Comparison of ENCODE assay signal across 13 mouse cellular contexts in genomic region chr4:141868051-141868450, GRCm38 (mm10). TPM values are rescaled to one million over a fixed set of nuclear protein-coding genes. Genes with fewer than 3 reads are reported as not detected.
DNase-seq lines count a peak whose midpoint lies in the region; ATAC-seq lines count a peak whose summit lies in the region.
"Had no signal": no experiment of that assay in that cellular context is flagged by ENCODE, and none has a peak within 500 bp of the region (broad histone marks: within the 10 kb centered on the region; RNA-seq: fewer than 3 reads in every experiment).

No protein-coding gene starts in this region.

- no peak for DNase-seq in heart, postnatal 25 days (ENCODE audit: low spot score)
- DNase-seq in lung, postnatal 25 days (ENCODE audit: low spot score): no peak
- no peak for DNase-seq in c-Kit-positive CD71-positive TER-119-positive erythroid progenitor cells, embryonic 14.5 days (ENCODE audit: low spot score)
- DNase-seq: spleen, adult 18-20 months had no signal

- no peak for ATAC-seq in heart, embryonic 13.5 days (ENCODE audit: extremely low read depth, insufficient number of reproducible peaks, low FRiP score, low TSS enrichment)
- ATAC-seq in lung, embryonic 16.5 days (ENCODE audit: low read depth): no peak
- ATAC-seq in intestine, embryonic 16.5 days: no peak
- no peak for ATAC-seq in neural tube, embryonic 15.5 days (ENCODE audit: low FRiP score)

- no peaks in the 10 kb centered on the region for H3K9me3 ChIP-seq in heart, embryonic 13.5 days
- no peaks in the 10 kb centered on the region for H3K9me3 ChIP-seq in lung, embryonic 16.5 days (ENCODE audit: control insufficient read depth, low read length)
- H3K9me3 ChIP-seq in intestine, embryonic 16.5 days (ENCODE audit: control insufficient read depth, low read length): no peaks in the 10 kb centered on the region
- H3K9me3 ChIP-seq in neural tube, embryonic 15.5 days (replicated peaks): no peaks in the 10 kb centered on the region
- H3K9me3 ChIP-seq: embryonic facial prominence, embryonic 12.5 days had no signal

- H3K27ac ChIP-seq in heart, embryonic 13.5 days (replicated peaks): peak overlapping the region; percentile 92
- H3K27ac ChIP-seq in lung, embryonic 16.5 days (ENCODE audit: low read length): peak overlapping the region; percentile 53; the same call in 1 of the 2 replicates
- peak overlapping the region; percentile 55 for H3K27ac ChIP-seq in intestine, embryonic 16.5 days (ENCODE audit: low read length)
- H3K27ac ChIP-seq in neural tube, embryonic 15.5 days (replicated peaks): peak overlapping the region; percentile 75
- H3K27ac ChIP-seq: embryonic facial prominence, embryonic 12.5 days had no signal

- H3K27me3 ChIP-seq in heart, embryonic 13.5 days (replicated peaks): no peaks in the 10 kb centered on the region
- no peaks in the 10 kb centered on the region for H3K27me3 ChIP-seq in lung, embryonic 16.5 days (ENCODE audit: control insufficient read depth, insufficient read depth, low read depth, low read length)
- H3K27me3 ChIP-seq in intestine, embryonic 16.5 days (replicated peaks; ENCODE audit: control insufficient read depth, insufficient read depth, low read length): no peaks in the 10 kb centered on the region
- no peaks in the 10 kb centered on the region for H3K27me3 ChIP-seq in neural tube, embryonic 15.5 days (replicated peaks)
- H3K27me3 ChIP-seq: embryonic facial prominence, embryonic 12.5 days had no signal

- WGBS in heart, embryonic 13.5 days: 73% methylated on average over 10 of the region's 10 CpGs
- 78% methylated on average over 10 of the region's 10 CpGs for WGBS in lung, embryonic 16.5 days
- WGBS in intestine, embryonic 16.5 days: 82% methylated on average over 10 of the region's 10 CpGs
- 68% methylated on average over 10 of the region's 10 CpGs for WGBS in neural tube, embryonic 15.5 days

- no peak overlapping the region for H3K4me3 ChIP-seq in heart, embryonic 13.5 days
- H3K4me3 ChIP-seq in lung, embryonic 16.5 days (ENCODE audit: low read length): no peak overlapping the region
- no peak overlapping the region for H3K4me3 ChIP-seq in intestine, embryonic 16.5 days (ENCODE audit: low read length)
- H3K4me3 ChIP-seq in neural tube, embryonic 15.5 days (replicated peaks): no peak overlapping the region
- H3K4me3 ChIP-seq: embryonic facial prominence, embryonic 12.5 days had no signal

- peak overlapping the region; percentile 68 for H3K9ac ChIP-seq in heart, embryonic 13.5 days
- no peak overlapping the region for H3K9ac ChIP-seq in lung, embryonic 16.5 days (ENCODE audit: low read length)
- H3K9ac ChIP-seq in intestine, embryonic 16.5 days (ENCODE audit: low read depth, low read length): peak overlapping the region; percentile 22; the same call in 1 of the 2 replicates
- no peak overlapping the region for H3K9ac ChIP-seq in neural tube, embryonic 15.5 days (replicated peaks)
- H3K9ac ChIP-seq: embryonic facial prominence, embryonic 12.5 days had no signal

- peaks cover 93% of the 10 kb centered on the region for H3K4me1 ChIP-seq in heart, embryonic 13.5 days
- peaks cover 50% of the 10 kb centered on the region for H3K4me1 ChIP-seq in lung, embryonic 16.5 days (replicated peaks; ENCODE audit: control insufficient read depth, insufficient read depth, low read length)
- H3K4me1 ChIP-seq in intestine, embryonic 16.5 days (ENCODE audit: control insufficient read depth, insufficient read depth, low read length): peaks cover 75% of the 10 kb centered on the region
- peaks cover 61% of the 10 kb centered on the region for H3K4me1 ChIP-seq in neural tube, embryonic 15.5 days

- intact Hi-C loops in heart, postnatal 25 days (cut with DNase I): no loop called here

- H3K4me2 ChIP-seq in heart, embryonic 13.5 days: peak overlapping the region; percentile 57
- H3K4me2 ChIP-seq in lung, embryonic 16.5 days (ENCODE audit: low read depth, low read length): no peak overlapping the region
- no peak overlapping the region for H3K4me2 ChIP-seq in intestine, embryonic 16.5 days (ENCODE audit: low read depth, low read length)
- no peak overlapping the region for H3K4me2 ChIP-seq in neural tube, embryonic 15.5 days
- H3K4me2 ChIP-seq: embryonic facial prominence, embryonic 12.5 days had no signal

- H3K36me3 ChIP-seq in heart, embryonic 13.5 days: peaks cover 49% of the 10 kb centered on the region
- no peaks in the 10 kb centered on the region for H3K36me3 ChIP-seq in lung, embryonic 16.5 days (ENCODE audit: control insufficient read depth, insufficient read depth, low read length)
- no peaks in the 10 kb centered on the region for H3K36me3 ChIP-seq in intestine, embryonic 16.5 days (ENCODE audit: control insufficient read depth, insufficient read depth, low read length)
- 0 out of 2 replicates have a peak, but pooled peaks cover 3% of the 10 kb centered on the region for H3K36me3 ChIP-seq in neural tube, embryonic 15.5 days
- H3K36me3 ChIP-seq: embryonic facial prominence, embryonic 12.5 days had no signal

RNA-seq across cellular contexts. Expression of gene Efhd2, which starts 6.7 kb away (rescaled TPM):
- 79.6 and 80.3 TPM in 2 replicates for polyA plus RNA-seq in heart, embryonic 13.5 days (2015; fragmentation: Nextera tagmentation; extraction: Ambion mirVana)
- total RNA-seq in heart, postnatal 25 days (2021): 10 to 100 TPM; 16.4 to 21.6 TPM
- polyA plus RNA-seq in lung, embryonic 16.5 days (2015; fragmentation: Nextera tagmentation; extraction: Ambion mirVana): 97.5 and 98.0 TPM in 2 replicates
- polyA plus RNA-seq in intestine, embryonic 16.5 days (2015; fragmentation: Nextera tagmentation; extraction: Ambion mirVana): 140 and 163 TPM in 2 replicates
- 75.6 and 85.4 TPM in 2 replicates for polyA plus RNA-seq in neural tube, embryonic 15.5 days (2015; fragmentation: Nextera tagmentation; extraction: Ambion mirVana)

RNA-seq across cellular contexts. Expression of gene Ctrc, which starts 21.9 kb away (rescaled TPM):
- polyA plus RNA-seq in heart, embryonic 13.5 days (2015; fragmentation: Nextera tagmentation; extraction: Ambion mirVana): not detected in 2 replicates
- total RNA-seq in heart, postnatal 25 days (2021): not detected
- not detected in 2 replicates for polyA plus RNA-seq in lung, embryonic 16.5 days (2015; fragmentation: Nextera tagmentation; extraction: Ambion mirVana)
- polyA plus RNA-seq in intestine, embryonic 16.5 days (2015; fragmentation: Nextera tagmentation; extraction: Ambion mirVana): 0.29 and 0.87 TPM in 2 replicates
- not detected in 2 replicates for polyA plus RNA-seq in neural tube, embryonic 15.5 days (2015; fragmentation: Nextera tagmentation; extraction: Ambion mirVana)
- total RNA-seq: gastrocnemius, postnatal 36 days; left cerebral cortex, postnatal 10 days; neutrophil, adult 5-6 weeks had no signal
- polyA plus RNA-seq: embryonic facial prominence, embryonic 12.5 days; urinary bladder, adult 2 months had no signal

RNA-seq across cellular contexts. Expression of gene Cela2a, which starts 42.1 kb away (rescaled TPM):
- polyA plus RNA-seq in heart, embryonic 13.5 days (2015; fragmentation: Nextera tagmentation; extraction: Ambion mirVana): not detected in 2 replicates
- not detected for total RNA-seq in heart, postnatal 25 days (2021)
- polyA plus RNA-seq in lung, embryonic 16.5 days (2015; fragmentation: Nextera tagmentation; extraction: Ambion mirVana): not detected in 2 replicates
- polyA plus RNA-seq in intestine, embryonic 16.5 days (2015; fragmentation: Nextera tagmentation; extraction: Ambion mirVana): 455 and 890 TPM in 2 replicates
- 1.3 TPM in 1 of 2 replicates, not detected in the other for polyA plus RNA-seq in neural tube, embryonic 15.5 days (2015; fragmentation: Nextera tagmentation; extraction: Ambion mirVana)
- total RNA-seq: gastrocnemius, postnatal 36 days; left cerebral cortex, postnatal 10 days; neutrophil, adult 5-6 weeks had no signal
- polyA plus RNA-seq: embryonic facial prominence, embryonic 12.5 days had no signal

Comparison
In these comparisons a context has a peak if more than half of its experiments do, and no peak if none do; other contexts are left out.
1. H3K9ac ChIP-seq: peak in heart, embryonic 13.5 days (single experiment) and intestine, embryonic 16.5 days (single experiment); none in lung, embryonic 16.5 days (single experiment) and neural tube, embryonic 15.5 days (single experiment).
2. RNA of gene Cela2a, which starts 42.1 kb away (polyA plus RNA-seq): 455 to 890 TPM in intestine, embryonic 16.5 days; not detected in heart, embryonic 13.5 days, not detected in lung, embryonic 16.5 days and 1.3 TPM in neural tube, embryonic 15.5 days; every median in the first group is over 100 times any median in the second.
3. Peak in every context shown above with its lines, with median percentiles within 50 percentile points of each other: H3K27ac ChIP-seq.